Mouse (Mus musculus) urinary bladder, postnatal 36 days (tissue): Measurements from ENCODE around the gene Hoxd12.
A peak's percentile ranks its signal among the peaks of the same experiment; 100 is the strongest.

Experiments
- DNase-seq, 2 experiments: peaks; one replicate each; pipeline ENCODE4 v3.0.0; 2022; ENCODE audit warnings: low spot score in 2 of 2, mixed read lengths in 1 of 2

The Hoxd12 gene

GRCm38 (mm10) chr2:74709465-74710419 lies 34.9 kb downstream of the Hoxd12 start:
- DNase-seq: no peak

- DNase-seq: no peak
Measured at GRCm38 (mm10) chr2:74710929-74711543, 36.2 kb downstream of the Hoxd12 start.

GRCm38 (mm10) chr2:74711721-74712621 lies 37.2 kb downstream of the Hoxd12 start, which contains the start of the genes Hoxd3 and Hoxd4:
TSS of gene Hoxd3 (plus strand) at chr2:74711927.
TSS of gene Hoxd4 (plus strand) at chr2:74711929.
- peak; percentile 61 to 72 for DNase-seq

- DNase-seq: no peak
Measured at GRCm38 (mm10) chr2:74713239-74714150, 38.7 kb downstream of the Hoxd12 start.

- DNase-seq: no peak
Measured at GRCm38 (mm10) chr2:74714156-74714789, 39.5 kb downstream of the Hoxd12 start.

- DNase-seq: no peak
Measured at GRCm38 (mm10) chr2:74714881-74715280, 40.1 kb downstream of the Hoxd12 start.

GRCm38 (mm10) chr2:74715504-74716241 lies 40.9 kb downstream of the Hoxd12 start:
- DNase-seq: peak; percentile 87 to 93

GRCm38 (mm10) chr2:74720384-74720783 lies 45.6 kb downstream of the Hoxd12 start:
- no peak for DNase-seq

GRCm38 (mm10) chr2:74720955-74721491 lies 46.2 kb downstream of the Hoxd12 start:
- no peak for DNase-seq

- DNase-seq: no peak
Measured at GRCm38 (mm10) chr2:74721882-74722281, 47.1 kb downstream of the Hoxd12 start.

GRCm38 (mm10) chr2:74722949-74723348 lies 48.1 kb downstream of the Hoxd12 start:
- DNase-seq: no peak

GRCm38 (mm10) chr2:74724244-74725015 lies 49.6 kb downstream of the Hoxd12 start:
- no peak for DNase-seq

- DNase-seq: no peak
Measured at GRCm38 (mm10) chr2:74725171-74725570, 50.4 kb downstream of the Hoxd12 start.

- DNase-seq: peak in 1 of 2 experiments; percentile 50
Measured at GRCm38 (mm10) chr2:74726551-74726950, 51.7 kb downstream of the Hoxd12 start, which contains the start of gene Gm28230. TSS of gene Gm28230 (plus strand) at chr2:74726728.

- DNase-seq: no peak
Measured at GRCm38 (mm10) chr2:74726973-74727639, 52.3 kb downstream of the Hoxd12 start.
